7 mouse cellular contexts compared by ENCODE assay signal in genomic region chr1:192851640-192852039, GRCm38 (mm10). TPM values are rescaled to one million over a fixed set of nuclear protein-coding genes. Genes with fewer than 3 reads are reported as not detected.
DNase-seq lines count a peak whose midpoint lies in the region; ATAC-seq lines count a peak whose summit lies in the region.

No protein-coding gene starts in this region.

- H3K9me3 ChIP-seq in heart, embryonic 14.5 days (ENCODE audit: control insufficient read depth, low read length): no peaks in the 10 kb centered on the region
- H3K9me3 ChIP-seq in kidney, embryonic 16.5 days (ENCODE audit: low read length): no peaks in the 10 kb centered on the region
- no peaks in the 10 kb centered on the region for H3K9me3 ChIP-seq in midbrain, embryonic 16.5 days (replicated peaks; ENCODE audit: control insufficient read depth, low read length, poor library complexity, severe bottlenecking)
- H3K9me3 ChIP-seq in liver, embryonic 11.5 days (ENCODE audit: control insufficient read depth, low read length): no peaks in the 10 kb centered on the region

- H3K36me3 ChIP-seq in heart, embryonic 14.5 days (ENCODE audit: control insufficient read depth, insufficient read depth, low read length): peaks cover 27% of the 10 kb centered on the region
- H3K36me3 ChIP-seq in kidney, embryonic 16.5 days (ENCODE audit: insufficient read depth, low read length): peaks cover 21% of the 10 kb centered on the region
- H3K36me3 ChIP-seq in midbrain, embryonic 16.5 days (ENCODE audit: control insufficient read depth, insufficient read depth, low read length): peaks cover 17% of the 10 kb centered on the region
- no peaks in the 10 kb centered on the region for H3K36me3 ChIP-seq in liver, embryonic 11.5 days (ENCODE audit: control insufficient read depth, insufficient read depth, low read length)

- H3K4me2 ChIP-seq in heart, embryonic 14.5 days (ENCODE audit: low read length): peak overlapping the region; percentile 99
- H3K4me2 ChIP-seq in kidney, embryonic 16.5 days (replicated peaks; ENCODE audit: low read depth, low read length): peak overlapping the region; percentile 2
- H3K4me2 ChIP-seq in midbrain, embryonic 16.5 days (ENCODE audit: low read length): peak overlapping the region; percentile 95
- H3K4me2 ChIP-seq in liver, embryonic 11.5 days: no peak overlapping the region

- H3K9ac ChIP-seq in heart, embryonic 14.5 days (ENCODE audit: low read length): no peak overlapping the region
- H3K9ac ChIP-seq in kidney, embryonic 16.5 days (replicated peaks; ENCODE audit: low read length): peak overlapping the region; percentile 22; the same call in 1 of the 2 replicates
- 0 out of 2 replicates have a peak overlapping the region, but pooled peaks have one; percentile 54 for H3K9ac ChIP-seq in midbrain, embryonic 16.5 days (ENCODE audit: low read depth, low read length)
- H3K9ac ChIP-seq in liver, embryonic 11.5 days (ENCODE audit: low read depth, low read length): no peak overlapping the region

- H3K4me3 ChIP-seq in heart, embryonic 14.5 days (ENCODE audit: control insufficient read depth in 1 of 2, insufficient read depth in 1 of 2, low read depth in 1 of 2, low read length in 2 of 2): no peak overlapping the region
- no peak overlapping the region for H3K4me3 ChIP-seq in kidney, embryonic 16.5 days (ENCODE audit: low read length)
- H3K4me3 ChIP-seq in midbrain, embryonic 16.5 days (ENCODE audit: low read depth, low read length): no peak overlapping the region
- no peak overlapping the region for H3K4me3 ChIP-seq in liver, embryonic 11.5 days (ENCODE audit: low read depth, low read length)

- peaks cover 15 to 18% of the 10 kb centered on the region in 2 experiments for H3K4me1 ChIP-seq in heart, embryonic 14.5 days (ENCODE audit: control insufficient read depth in 2 of 2, insufficient read depth in 2 of 2, low read length in 2 of 2)
- peaks cover 47% of the 10 kb centered on the region for H3K4me1 ChIP-seq in kidney, embryonic 16.5 days (ENCODE audit: insufficient read depth, low read length)
- peaks cover 43% of the 10 kb centered on the region for H3K4me1 ChIP-seq in midbrain, embryonic 16.5 days (ENCODE audit: control insufficient read depth, insufficient read depth, low read length)
- no peaks in the 10 kb centered on the region; the same call in 1 of the 2 replicates for H3K4me1 ChIP-seq in liver, embryonic 11.5 days (replicated peaks; ENCODE audit: control insufficient read depth, insufficient read depth, low read length)

- 7% methylated on average over 6 of the region's 6 CpGs for WGBS in heart, embryonic 14.5 days
- 10% methylated on average over 6 of the region's 6 CpGs for WGBS in kidney, embryonic 16.5 days
- WGBS in midbrain, embryonic 16.5 days: 4% methylated on average over 6 of the region's 6 CpGs
- WGBS in liver, embryonic 11.5 days: 16% methylated on average over 6 of the region's 6 CpGs

- peak; percentile 43 for DNase-seq in embryo, embryonic 10.5 days (ENCODE audit: low spot score)
- peak; percentile 97 for DNase-seq in fibroblast of lung, adult 2 months (ENCODE audit: low read depth)
- no peak for DNase-seq in left cerebral cortex, adult 8-10 months (ENCODE audit: low spot score in 2 of 2)
- DNase-seq in liver, embryonic 11.5 days (ENCODE audit: low spot score): no peak

- peaks cover 16% of the 10 kb centered on the region; the same call in 1 of the 2 replicates for H3K27me3 ChIP-seq in heart, embryonic 14.5 days (ENCODE audit: control insufficient read depth, insufficient read depth, low read length)
- peaks cover 9% of the 10 kb centered on the region; the same call in 1 of the 2 replicates for H3K27me3 ChIP-seq in kidney, embryonic 16.5 days (ENCODE audit: insufficient read depth, low read length)
- no peaks in the 10 kb centered on the region for H3K27me3 ChIP-seq in midbrain, embryonic 16.5 days (ENCODE audit: control insufficient read depth, insufficient read depth, low read depth, low read length)
- peaks cover 64% of the 10 kb centered on the region for H3K27me3 ChIP-seq in liver, embryonic 11.5 days (replicated peaks; ENCODE audit: control insufficient read depth, insufficient read depth, low read length)

- H3K27ac ChIP-seq in heart, embryonic 14.5 days (replicated peaks in 1 of 2; ENCODE audit: control insufficient read depth in 1 of 2, insufficient read depth in 1 of 2, low read depth in 2 of 2, low read length in 2 of 2): peak overlapping the region; percentile 69 to 78
- peak overlapping the region; percentile 63 for H3K27ac ChIP-seq in kidney, embryonic 16.5 days (ENCODE audit: low read length)
- peak overlapping the region; percentile 67 for H3K27ac ChIP-seq in midbrain, embryonic 16.5 days (ENCODE audit: low read length)
- H3K27ac ChIP-seq in liver, embryonic 11.5 days (ENCODE audit: low read depth, low read length): no peak overlapping the region

- peak; percentile 66 for ATAC-seq in heart, embryonic 14.5 days (ENCODE audit: insufficient number of reproducible peaks, insufficient read depth, low FRiP score, low read depth)
- ATAC-seq in kidney, embryonic 16.5 days (ENCODE audit: low FRiP score, low TSS enrichment): 0 out of 2 replicates have a peak, but pooled peaks have one; percentile 16
- peak; percentile 29; the same call in 1 of the 2 replicates for ATAC-seq in midbrain, embryonic 16.5 days
- ATAC-seq in liver, embryonic 11.5 days (replicated peaks; ENCODE audit: low FRiP score): no peak

RNA-seq across cellular contexts. Expression of gene Sertad4, which starts 3.9 kb away (rescaled TPM):
- 14.8 and 17.0 TPM in 2 replicates for polyA plus RNA-seq in heart, embryonic 14.5 days (2014; fragmentation: Nextera tagmentation; extraction: Ambion mirVana)
- polyA plus RNA-seq in kidney, embryonic 16.5 days (2015; fragmentation: Nextera tagmentation; extraction: Ambion mirVana): 10.0 and 20.0 TPM in 2 replicates
- 26.3 and 27.6 TPM in 2 replicates for polyA plus RNA-seq in midbrain, embryonic 16.5 days (2015; fragmentation: Nextera tagmentation; extraction: Ambion mirVana)
- total RNA-seq in left cerebral cortex, adult 8-10 months (2022): 10 to 100 TPM; 16.0 to 19.6 (median 17.7) TPM
- 3.9 and 4.0 TPM in 2 replicates for polyA plus RNA-seq in liver, embryonic 11.5 days (2014; fragmentation: Nextera tagmentation; extraction: Ambion mirVana)

Comparison
In these comparisons a context has a peak if more than half of its experiments do, and no peak if none do; other contexts are left out.
1. DNase-seq: peak in embryo, embryonic 10.5 days (single experiment) and fibroblast of lung, adult 2 months (single experiment); none in left cerebral cortex, adult 8-10 months (0 of 2) and liver, embryonic 11.5 days (single experiment).
2. H3K9ac ChIP-seq: peak in kidney, embryonic 16.5 days (single experiment) and midbrain, embryonic 16.5 days (single experiment); none in heart, embryonic 14.5 days (single experiment) and liver, embryonic 11.5 days (single experiment).